Mouse (Mus musculus) liver, adult 2 months (tissue): ENCODE results near the gene Lrguk.

Experiments
- CTCF ChIP-seq: fragments of 200-500 bp; IDR thresholded peaks from 2 replicates; pipeline ENCODE4 v1.5.1; 2011; ENCODE audit warnings: low read depth, low read length, control low read depth
- POLR2A ChIP-seq: fragments of 200-500 bp; IDR thresholded peaks from 2 replicates; pipeline ENCODE4 v1.6.1; 2011; ENCODE audit warnings: low read length, control low read depth; ENCODE audit not compliant: insufficient read depth; ENCODE audit errors: extremely low read depth

DNA sequence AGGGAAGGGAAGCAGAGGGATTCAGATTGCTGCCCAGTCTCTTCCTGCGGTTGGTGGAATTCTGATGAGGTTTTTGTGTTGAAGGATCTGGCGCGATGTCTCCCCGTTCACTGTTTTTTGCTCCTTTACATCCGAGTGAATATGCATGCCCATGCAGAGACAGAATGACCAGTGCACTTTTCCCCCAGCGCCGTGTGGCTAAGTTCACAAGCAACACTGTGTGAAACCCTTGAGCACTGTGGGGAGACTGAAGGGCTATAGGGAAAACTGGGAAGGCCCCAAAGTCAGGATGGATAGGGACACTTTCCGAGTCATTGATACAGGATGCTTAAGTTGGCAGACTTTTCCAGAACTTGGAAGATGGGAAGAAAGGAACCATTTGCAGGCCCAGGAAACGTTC, 103.1 kb downstream of the Lrguk start:
- TF ChIP-seq CTCF (no peak), POLR2A (no peak)
